Mouse (Mus musculus) c-Kit-positive CD71-negative TER-119-negative erythroid progenitor cells, embryonic 14.5 days (primary cell): ENCODE results near the gene Mecom.

ENCODE experiments used
- DNase-seq: peaks from one replicate; pipeline ENCODE4 v3.0.0-alpha.2; 2013; ENCODE audit warnings: low read depth

The Mecom gene

GRCm38 (mm10) chr3:30353878-30354727, 193.7 kb downstream of the Mecom start:
- no peak for DNase-seq

GRCm38 (mm10) chr3:30349279-30349678, 198.5 kb downstream of the Mecom start:
- DNase-seq: no peak

- no peak for DNase-seq
These were observed 203.7 kb downstream of the Mecom start for GRCm38 (mm10) chr3:30344151-30344550.

GRCm38 (mm10) chr3:30332337-30332736, 215.5 kb downstream of the Mecom start:
- no peak for DNase-seq

GRCm38 (mm10) chr3:30330476-30330875, 217.3 kb downstream of the Mecom start:
- DNase-seq: no peak

GRCm38 (mm10) chr3:30330021-30330420, 217.8 kb downstream of the Mecom start:
- DNase-seq: no peak

GRCm38 (mm10) chr3:30314955-30315354, 232.9 kb downstream of the Mecom start:
- DNase-seq: no peak

- DNase-seq: no peak
These were observed 239.7 kb downstream of the Mecom start for GRCm38 (mm10) chr3:30308081-30308480.

- DNase-seq: no peak
These were observed 240.2 kb downstream of the Mecom start for GRCm38 (mm10) chr3:30307601-30308000.

- no peak for DNase-seq
These were observed 241.7 kb downstream of the Mecom start for GRCm38 (mm10) chr3:30306080-30306479.

GRCm38 (mm10) chr3:30299460-30299859, 248.3 kb downstream of the Mecom start:
- DNase-seq: no peak

- DNase-seq: no peak
These were observed 253.4 kb downstream of the Mecom start for GRCm38 (mm10) chr3:30294433-30294832.

- DNase-seq: no peak
These were observed 261.3 kb downstream of the Mecom start for GRCm38 (mm10) chr3:30286529-30286928.

GRCm38 (mm10) chr3:30284094-30284493, 263.7 kb downstream of the Mecom start:
- no peak for DNase-seq

- DNase-seq: no peak
These were observed 264.2 kb downstream of the Mecom start for GRCm38 (mm10) chr3:30283562-30283961.

GRCm38 (mm10) chr3:30277569-30277968, 270.2 kb downstream of the Mecom start:
- DNase-seq: no peak

- DNase-seq: no peak
These were observed 271.7 kb downstream of the Mecom start for GRCm38 (mm10) chr3:30276099-30276498.

- DNase-seq: no peak
These were observed 278.6 kb downstream of the Mecom start for GRCm38 (mm10) chr3:30269253-30269652.

- no peak for DNase-seq
These were observed 286.9 kb downstream of the Mecom start for GRCm38 (mm10) chr3:30260945-30261344.

GRCm38 (mm10) chr3:30258421-30258820, 289.4 kb downstream of the Mecom start:
- no peak for DNase-seq

- no peak for DNase-seq
These were observed 290.0 kb downstream of the Mecom start for GRCm38 (mm10) chr3:30257776-30258175.

- no peak for DNase-seq
These were observed 290.9 kb downstream of the Mecom start for GRCm38 (mm10) chr3:30256896-30257295.

- no peak for DNase-seq
These were observed 292.0 kb downstream of the Mecom start for GRCm38 (mm10) chr3:30255828-30256227.

GRCm38 (mm10) chr3:30254451-30254850, 293.4 kb downstream of the Mecom start:
- DNase-seq: no peak
